7 mouse cellular contexts compared by ENCODE assay signal in the genomic region with DNA sequence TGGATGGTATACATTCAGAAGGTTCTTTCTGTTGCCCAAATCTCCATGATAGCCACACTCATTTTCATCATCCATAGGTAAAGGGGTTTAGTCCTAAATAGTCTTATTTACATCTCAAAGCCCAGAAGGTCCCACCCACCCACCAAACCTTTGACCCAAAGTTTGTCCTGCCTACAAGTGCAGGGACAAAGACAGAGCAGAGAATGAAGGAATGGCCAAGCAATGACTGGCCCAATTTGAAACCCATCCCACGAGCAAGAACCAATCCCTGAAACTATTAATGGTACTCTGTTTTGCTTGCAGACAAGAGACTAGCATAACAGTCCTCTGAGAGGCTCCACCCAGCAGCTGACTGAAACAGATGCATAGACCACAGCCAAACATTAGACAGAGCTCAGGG.
"Had no signal": no experiment of that assay in that cellular context is flagged by ENCODE, and none has a peak within 500 bp of the region (broad histone marks: within the 10 kb centered on the region; RNA-seq: fewer than 3 reads in every experiment).

No protein-coding gene starts in this region.

- DNase-seq: lung, adult 2 months; lung, postnatal 14 days; lung, postnatal 36 days; right cerebral cortex, postnatal 14 days; thymus, adult 2 months; thymus, postnatal 25 days; thymus, postnatal 4 days had no signal
